Mouse (Mus musculus): Measurements from ENCODE around the gene Spink4.
"Not testable (repeated sequence)": the region's sequence is repeated elsewhere in the genome, so short reads cannot be mapped to it uniquely, and the experiment has no call there.

The Spink4 gene

DNA sequence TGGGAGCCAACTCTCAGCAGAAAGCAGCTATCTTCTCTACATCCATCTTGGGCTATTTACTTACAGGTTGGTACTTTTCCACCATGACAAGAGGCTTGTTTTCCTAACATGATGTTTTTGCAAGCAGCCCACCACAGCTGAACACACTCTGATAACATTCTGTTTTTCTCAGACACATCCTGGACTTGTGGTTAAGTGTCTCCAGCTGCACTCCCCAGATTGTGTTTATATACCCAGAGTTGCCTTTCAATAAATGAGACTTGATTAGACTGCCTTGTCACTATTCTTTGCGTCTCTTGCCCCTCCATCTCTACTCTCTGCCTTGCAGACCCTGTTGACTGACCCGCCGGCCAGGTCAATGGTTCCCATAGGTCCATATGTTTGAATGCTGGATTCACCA is 19.8 kb upstream of the Spink4 start:
- intact Hi-C loops (cut with DNase I) = no loop called here

DNA sequence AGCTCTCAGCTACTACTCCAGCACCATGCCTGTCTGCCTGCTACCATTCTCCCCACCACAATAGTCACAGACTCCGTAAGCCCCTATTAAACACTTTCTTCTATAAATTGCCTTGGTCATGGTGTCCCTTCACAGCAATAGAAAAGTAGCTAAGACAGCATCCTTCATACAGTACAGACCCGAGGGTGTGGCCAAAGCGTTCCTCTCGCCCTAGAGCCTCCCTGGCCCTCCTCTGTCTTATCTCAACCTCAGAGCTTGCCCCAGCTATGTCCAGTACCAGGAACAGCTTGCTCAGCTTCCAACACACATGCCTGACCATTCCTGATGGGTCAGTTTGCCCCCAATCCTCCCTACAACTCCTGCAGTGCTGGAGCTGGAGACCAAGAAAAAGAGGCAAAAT is 19.2 kb upstream of the Spink4 start:
- intact Hi-C loops (cut with DNase I) = no loop called here

DNA sequence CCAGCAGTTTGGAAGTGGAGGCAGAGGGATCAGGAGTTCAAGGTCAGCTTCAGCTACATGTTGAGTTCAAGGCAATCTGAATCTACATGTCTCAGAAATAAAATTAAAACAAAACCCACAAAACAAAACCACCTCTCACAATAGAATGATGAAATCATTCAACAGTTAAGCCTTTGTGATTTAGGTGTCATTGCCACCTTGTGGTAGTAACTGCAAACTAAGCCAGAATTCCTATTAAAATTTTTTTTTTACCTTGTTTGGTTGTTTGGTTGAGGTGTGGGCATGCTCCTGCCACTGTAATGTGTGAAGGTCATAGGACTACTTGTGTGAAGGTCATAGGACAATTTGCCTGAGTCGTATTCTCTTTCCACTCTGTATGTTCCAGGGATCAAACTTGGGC is 13.6 kb upstream of the Spink4 start:
- intact Hi-C loops (cut with DNase I) = loop anchor here (2.0 kb wide), 1 partner anchor 131 kb away; no protein-coding TSS in a partner anchor

DNA sequence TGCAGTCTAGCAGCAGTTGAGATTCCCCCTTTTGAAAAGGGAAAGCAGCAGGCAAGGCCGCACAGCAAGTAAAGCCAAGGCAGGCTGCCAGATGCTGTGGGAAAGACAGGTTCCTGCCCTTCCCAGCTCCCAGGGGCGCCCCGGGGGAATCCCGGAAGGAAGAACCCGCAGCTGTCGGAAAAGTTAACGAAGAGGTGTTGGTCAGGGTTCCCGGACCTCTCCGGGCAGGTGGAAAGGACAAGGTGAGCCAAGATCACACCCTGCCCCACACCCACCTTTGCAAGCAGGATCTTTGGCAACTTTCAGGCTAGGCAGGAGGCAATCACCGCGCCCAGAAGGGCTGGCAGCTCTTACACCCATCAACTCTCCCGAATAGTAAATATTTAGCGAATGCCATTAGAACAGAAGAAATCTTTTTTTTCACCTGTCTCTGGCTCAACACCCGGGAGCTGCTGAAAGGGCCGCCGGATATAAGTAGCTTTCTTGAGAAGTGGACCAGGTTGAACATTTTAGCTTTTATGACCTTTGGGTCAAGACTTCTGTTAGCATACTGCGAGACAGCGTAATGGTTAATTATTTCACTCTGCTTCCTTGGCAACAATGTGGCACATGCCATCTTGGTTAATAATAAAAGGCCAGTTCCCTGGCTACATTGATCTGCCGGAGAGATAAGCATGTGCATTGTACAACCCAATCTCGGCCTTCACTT is 11.4 kb upstream of the Spink4 start:
- intact Hi-C loops (cut with DNase I) = no loop called here

DNA sequence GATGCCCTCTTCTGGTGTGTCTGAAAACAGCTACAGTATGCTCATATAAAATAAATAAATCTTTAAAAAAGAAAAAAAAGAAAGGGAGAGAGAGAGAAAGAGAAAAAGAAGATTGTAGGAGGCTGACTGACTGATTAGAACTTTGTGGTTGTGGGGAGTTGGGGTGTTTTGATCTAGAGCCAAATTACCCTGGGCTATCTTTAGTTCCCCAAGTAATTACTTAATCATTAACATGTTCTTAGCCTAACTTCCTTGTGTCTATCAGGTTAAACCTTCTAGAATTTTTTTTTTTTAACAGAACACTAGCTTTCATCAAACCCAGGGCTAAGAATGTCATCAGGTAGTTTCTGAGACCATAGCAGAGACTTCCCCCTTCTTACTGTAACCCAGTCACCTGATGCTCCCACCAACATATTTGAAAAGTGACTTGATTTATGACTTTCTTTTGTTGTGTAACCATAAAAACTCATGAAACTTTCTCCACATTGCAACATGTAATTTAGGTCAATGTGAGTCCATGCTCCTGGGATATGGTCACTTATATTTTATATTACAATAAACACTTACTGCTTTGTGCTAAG is 5.5 kb upstream of the Spink4 start:
- intact Hi-C loops (cut with DNase I) = no loop called here

DNA sequence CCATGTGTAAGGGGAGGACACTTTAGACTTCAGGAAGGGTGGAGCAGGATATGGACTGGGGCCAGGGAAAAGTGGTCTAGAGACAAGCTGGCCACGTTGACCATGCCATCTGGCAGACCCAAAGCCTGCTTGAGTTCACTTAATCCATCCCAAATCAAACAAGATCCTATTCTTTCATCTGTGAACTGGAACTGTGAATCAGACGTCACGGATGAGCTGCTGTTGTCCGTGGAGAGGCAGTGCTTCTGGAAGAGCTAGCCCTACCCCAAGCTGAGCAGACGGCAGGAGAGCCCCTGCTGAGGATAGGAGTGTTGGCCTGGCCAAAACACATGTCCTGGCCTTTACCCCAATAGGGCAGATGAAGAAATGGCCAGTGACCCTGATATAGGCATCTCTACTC is 3.9 kb upstream of the Spink4 start:
- intact Hi-C loops (cut with DNase I) = no loop called here

DNA sequence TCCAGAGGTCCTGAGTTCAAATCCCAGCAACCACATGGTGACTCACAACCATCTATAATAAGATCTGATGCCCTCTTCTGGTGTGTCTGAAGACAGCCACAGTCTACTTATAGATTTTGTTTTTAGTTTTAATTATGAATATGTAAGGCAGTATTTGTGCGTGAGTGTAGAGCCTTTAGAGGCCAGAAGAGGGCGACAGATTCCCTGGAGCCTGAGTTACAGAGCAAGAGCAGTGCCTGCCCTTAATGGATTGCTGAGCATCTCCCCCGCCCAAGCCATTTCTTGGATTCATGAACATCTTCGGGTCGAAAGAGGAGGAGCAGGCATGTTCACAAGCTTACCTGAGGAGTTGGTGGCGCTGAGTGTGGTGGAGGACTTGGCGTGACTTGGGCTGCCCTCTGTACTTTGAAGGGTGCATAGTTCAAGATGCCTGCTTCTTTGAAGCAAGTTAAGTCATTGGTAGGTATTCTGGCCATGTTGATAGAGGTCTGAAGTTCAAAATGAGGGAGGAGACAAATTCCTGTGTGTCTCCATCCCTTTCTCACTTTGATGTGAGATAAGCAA is 3.2 kb upstream of the Spink4 start:
- intact Hi-C loops (cut with DNase I) = no loop called here

DNA sequence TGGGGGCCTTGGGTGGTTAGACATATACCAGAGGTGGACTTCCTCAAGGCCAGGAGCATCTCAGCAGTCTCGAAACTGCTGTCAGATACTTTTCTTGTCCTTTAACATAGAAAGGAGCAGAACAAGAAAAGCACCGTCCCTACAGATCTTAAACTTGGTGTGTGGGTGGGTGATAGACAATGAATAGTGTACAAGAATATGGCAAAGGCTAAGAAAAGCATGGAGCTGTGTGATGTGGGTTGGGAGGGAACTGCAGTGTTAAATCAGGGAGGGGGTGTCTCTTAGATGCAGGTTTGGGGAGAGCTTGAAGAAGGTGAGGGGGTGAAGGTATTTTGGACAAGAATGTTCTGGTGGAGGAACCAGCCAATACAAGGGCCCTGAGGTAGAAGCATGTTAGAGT is 724 bp downstream of the Spink4 start:
- intact Hi-C loops (cut with DNase I) = no loop called here

DNA sequence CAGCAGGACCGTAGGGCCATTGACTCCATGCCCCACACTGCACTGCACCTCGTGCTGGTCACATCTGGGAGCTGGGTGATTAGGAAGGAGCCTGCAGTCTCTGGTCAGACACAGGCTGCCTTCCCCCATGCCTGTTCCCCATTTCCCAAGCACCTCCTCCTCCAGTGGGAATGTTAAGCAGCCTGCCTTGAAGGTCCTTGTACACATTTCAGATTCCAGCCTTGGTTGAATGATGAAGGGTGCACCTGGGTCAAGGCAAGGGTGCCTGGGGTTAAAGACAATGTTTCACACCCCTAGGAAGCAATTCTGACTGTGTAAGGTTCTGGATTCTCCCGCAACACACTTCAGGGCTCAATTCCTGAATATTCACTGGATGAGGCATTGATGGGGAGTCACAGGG is 1.4 kb downstream of the Spink4 start:
- intact Hi-C loops (cut with DNase I) = no loop called here

DNA sequence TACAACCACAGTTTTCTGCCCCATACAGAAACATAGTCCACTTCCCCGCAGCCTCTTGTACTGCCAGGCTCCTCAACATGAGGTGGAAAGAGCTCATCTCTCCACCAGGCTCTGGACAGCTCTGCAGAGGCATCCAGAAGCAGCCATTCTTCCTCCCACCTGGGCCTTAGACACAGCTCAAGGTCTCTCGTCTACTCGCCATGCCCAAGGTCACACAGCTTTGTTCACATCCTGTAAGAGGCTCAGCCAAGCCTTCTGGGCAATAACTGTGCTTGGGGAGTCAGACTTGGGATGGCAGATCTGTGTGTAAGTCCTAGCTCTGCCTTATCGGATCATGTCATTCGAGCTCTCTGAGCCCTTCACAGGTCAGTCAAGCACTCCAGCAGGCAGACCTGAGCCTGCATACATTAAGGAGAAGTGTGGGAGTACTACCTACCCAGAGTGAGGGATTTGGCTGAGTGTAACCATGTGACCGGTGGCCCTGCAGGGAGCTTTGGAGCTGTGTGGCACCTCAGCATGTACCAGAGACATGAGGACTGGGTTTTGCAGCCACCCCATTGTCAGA is 3.3 kb downstream of the Spink4 start:
- intact Hi-C loops (cut with DNase I) = no loop called here

DNA sequence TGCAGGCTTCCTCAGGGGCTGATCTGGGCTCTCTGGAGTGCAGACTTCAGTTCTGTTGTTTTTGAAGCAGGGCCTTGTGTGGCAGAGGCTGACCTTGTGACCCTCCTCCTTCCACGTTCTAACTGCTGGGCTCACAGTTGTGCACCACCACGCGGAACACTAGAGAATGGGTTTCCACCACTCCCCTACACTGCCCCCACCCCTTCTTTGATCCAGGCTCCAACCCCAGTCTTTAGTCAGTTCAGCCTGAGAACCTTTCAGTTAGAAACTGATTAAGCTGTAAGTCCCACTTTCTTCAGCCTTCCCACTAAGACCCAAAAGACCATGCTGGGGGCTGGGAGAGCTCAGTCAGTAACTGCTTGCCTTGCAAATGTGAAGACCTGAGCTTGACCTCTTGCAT is 5.7 kb downstream of the Spink4 start:
- intact Hi-C loops (cut with DNase I) = no loop called here

DNA sequence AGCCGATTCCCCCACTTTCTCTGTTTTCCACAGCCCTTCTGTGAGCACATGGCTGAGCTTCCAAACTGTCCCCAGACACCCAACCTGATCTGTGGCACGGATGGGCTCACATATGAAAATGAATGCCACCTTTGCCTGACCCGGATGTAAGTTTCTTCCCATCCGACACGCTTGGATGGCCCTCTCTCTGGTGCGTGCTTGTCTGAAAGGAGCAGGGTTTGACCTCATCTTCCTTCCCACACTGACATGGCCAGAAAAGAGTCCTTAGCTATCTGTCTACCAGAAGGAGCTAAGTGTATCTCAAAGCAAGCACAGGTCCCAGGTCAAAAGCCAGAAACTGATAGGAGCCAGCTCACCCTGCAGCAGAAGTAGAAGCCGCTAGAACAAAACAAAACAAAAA is 9.2 kb downstream of the Spink4 start:
- intact Hi-C loops (cut with DNase I) = no loop called here

DNA sequence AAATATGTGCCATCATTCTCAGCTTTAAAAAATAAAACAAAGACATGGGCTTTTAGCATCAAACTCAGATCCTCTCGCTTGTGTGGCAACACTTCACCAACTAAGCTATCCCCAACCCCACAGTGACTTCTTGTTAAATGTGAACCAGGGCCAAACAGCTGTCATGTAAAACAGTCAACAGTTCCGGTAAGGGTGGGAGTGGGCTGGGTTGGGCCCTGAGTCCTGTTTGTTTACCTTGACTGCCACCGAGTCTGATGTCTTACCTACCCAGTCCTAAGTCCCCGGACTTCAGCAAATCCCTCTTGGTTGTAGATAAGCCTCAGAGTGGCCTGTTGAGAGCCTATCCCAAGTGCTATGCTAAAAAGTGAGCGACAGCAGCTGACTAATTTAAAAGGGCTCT is 13.8 kb downstream of the Spink4 start:
- intact Hi-C loops (cut with DNase I) = no loop called here

DNA sequence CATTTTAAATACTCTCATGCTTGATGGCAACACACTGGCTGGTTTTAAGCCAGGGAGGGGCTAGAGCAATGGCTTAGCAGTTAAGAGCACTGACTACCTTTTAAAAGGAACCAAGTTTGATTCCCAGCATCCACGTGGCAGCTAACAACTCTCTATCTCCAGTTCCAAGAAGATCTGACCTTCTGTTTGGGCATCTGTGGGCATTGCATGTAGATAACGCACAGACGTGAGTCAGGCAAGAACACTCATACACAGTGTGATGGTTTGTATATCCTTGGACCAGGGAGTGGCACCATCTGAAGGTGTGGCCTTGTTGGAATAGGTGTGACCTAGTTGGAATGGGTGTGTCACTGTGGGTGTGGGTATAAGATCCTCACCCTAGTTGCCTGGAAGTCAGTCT is 14.5 kb downstream of the Spink4 start:
- intact Hi-C loops (cut with DNase I) = not testable (repeated sequence)

DNA sequence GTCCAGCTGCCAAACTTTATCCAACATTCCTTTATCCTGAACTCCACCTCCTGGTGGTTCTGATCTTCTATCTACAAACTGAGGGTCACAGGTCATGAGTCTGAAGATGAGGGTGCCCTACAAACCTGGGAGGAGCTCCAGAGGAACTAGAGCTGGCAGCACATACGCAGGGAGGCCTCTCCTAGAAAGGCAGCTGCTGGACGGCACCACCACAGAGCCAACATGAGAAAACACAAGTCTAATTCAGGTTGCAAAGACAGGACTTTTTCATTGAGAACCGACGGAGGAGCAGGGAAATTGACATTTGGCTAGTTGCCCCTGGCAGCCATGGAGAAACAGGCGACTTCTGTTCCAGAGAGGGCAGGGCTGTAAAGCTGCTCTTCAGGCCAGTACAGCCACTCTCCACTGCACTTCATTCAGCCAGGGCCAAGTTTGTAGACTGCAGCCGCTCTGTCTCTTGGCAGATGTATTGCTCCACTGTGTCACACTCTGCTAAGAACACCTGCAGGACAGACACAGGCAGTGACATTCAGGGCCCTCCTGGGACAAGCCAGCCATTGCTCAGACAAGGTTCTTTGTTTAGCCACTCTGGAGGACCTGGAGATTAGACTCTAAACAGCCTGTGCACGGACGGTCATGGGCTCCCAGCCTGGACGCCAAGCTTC is 16.5 kb downstream of the Spink4 start:
- intact Hi-C loops (cut with DNase I) = no loop called here

DNA sequence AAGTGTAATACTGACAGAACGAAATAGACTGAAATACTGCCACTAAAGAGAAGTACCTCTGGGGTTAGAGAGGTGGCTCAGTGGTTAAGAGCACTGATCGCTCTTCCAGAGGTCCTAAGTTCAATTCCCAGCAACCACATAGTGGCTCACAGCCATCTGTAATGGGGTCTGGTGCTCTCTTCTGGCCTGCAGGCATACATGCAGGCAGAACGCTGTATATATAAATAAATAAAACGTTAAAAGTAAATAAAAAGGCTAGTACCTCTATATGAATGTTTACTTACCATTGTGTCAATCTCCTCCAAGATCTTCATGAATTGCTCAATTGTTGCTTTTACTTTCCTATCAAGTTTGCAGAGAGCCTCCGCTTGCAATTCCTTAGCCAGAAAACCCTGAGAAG is 18.9 kb downstream of the Spink4 start:
- intact Hi-C loops (cut with DNase I) = no loop called here

DNA sequence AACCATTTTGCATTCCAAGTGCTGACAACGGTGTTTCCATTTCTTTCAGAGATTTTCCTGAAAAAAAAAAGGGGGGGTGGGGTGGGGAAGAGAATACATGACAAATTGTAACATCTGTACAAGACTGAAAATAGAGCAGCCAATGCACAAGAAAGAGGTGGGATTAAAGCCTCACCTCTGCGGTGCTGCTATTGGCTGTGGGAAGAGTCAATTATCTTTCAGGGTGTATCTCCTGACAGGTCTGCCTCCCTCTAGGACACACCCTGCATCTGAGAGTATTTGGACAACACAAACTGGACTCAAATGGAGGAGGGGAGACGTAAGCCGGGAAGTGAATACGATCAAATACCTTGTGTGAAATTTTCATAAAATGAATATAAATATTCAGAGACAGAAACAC is 23.8 kb downstream of the Spink4 start:
- intact Hi-C loops (cut with DNase I) = no loop called here

DNA sequence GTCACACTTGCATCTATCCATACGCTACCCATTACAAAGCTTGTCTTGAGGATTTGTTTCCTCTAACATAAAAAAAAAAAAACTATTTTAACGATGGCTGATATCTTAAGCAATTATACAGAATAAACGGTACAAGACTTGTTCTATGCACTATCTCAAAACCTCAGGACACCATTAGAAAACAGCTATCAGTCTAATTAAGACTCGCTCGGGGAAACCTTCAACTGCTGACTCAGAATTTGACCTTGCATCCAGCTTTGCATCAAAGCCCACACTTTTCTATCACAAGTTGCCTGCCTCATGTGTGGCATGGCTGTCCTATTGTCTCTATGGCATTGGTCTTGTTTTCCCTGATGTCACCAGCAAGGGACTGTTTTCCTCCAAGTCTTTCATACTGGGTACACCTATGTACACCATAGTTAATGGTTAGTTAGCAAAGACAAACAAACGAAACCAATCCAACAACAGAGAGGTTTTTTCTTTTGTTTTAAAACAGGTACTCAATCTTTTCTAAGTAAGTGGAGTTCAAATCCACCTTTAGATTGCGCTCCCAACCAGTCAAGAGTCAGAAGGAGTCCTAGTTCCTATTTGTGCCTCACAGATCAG is 26.8 kb downstream of the Spink4 start:
- intact Hi-C loops (cut with DNase I) = no loop called here

DNA sequence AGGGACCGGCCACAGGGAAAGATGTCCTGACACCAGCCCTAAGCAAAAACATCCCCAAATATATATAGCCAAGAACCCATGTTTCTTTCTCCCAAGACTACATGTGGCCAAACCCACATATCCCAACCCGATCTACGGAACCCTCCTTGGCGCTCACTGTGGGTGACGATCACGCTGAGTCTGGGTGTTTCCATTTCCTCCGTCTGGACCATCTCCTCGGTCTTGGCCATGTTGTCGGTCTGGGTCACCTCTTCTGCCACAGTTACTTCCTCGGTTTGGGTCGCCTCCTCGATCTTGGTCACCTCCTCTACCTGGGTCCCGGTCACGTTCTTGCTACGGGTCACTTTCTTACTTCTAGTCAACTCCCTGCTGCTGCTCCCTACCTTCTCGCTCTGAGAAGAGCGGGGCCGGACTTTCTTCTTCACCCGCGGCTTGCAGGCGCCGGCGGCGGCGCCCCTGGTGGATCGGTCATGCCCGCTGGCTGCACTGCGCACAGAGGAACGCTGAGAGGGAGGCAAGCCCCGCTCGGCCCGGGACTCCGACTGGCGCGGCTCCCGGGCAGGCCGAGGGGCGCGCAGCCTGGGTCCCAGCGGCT is 27.8 kb downstream of the Spink4 start:
- intact Hi-C loops (cut with DNase I) = no loop called here

DNA sequence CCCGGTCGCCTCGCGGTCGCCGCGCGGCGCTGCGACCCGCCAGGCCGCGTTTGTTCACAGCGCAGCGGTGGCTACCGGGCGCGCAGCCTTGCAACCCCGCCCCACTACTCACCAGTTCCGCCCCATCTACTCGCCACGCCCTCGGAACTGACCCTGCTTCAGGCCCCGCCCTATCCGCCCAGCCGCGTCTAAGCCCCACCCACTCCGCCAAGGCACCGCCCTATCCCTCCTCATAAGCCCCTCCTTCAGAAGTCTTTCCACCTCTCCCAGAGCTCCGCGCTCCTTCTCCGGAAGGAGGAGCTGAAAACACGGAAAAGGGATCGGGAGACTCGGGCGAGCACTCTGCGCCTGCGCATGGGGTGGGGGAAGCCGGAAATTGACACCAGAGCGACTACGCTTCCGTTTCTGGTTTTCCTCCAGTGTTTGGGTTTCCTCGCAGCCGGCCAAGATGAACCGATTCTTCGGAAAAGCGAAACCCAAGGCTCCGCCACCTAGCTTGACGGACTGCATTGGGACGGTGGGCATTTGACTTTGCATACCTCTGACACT is 28.4 kb downstream of the Spink4 start, which contains the start of the genes Bag1 and Chmp5:
TSS of gene Bag1 (minus strand) at position 135 of the 549 bp plus-strand sequence.
TSS of gene Chmp5 (plus strand) at position 248 of the 549 bp plus-strand sequence.
- intact Hi-C loops (cut with DNase I) = no loop called here

DNA sequence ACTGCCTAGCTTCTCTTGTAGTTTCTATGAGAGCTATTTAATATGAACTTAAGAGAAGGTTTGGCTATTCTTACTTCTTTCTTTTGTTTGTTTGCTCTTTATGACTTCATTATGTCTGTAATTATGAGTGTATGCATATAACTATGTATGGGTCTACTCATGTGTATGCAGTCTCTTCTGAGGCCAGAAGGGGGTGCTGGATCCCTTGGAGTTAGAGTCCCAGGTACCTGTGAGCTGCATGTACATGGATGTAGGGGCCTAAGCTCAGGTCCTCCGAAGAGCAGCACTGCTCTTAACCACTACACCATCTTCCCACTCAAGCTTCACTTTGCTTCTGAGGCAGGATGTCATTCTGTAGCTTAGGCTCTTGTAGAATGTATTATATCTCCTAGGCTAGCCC is 33.7 kb downstream of the Spink4 start:
- intact Hi-C loops (cut with DNase I) = no loop called here
